Mouse (Mus musculus): ENCODE data around the gene Ninj1. TPM values are rescaled to one million over a fixed set of nuclear protein-coding genes. Genes with fewer than 3 reads are reported as not detected.
A peak's percentile ranks its signal among the peaks of the same experiment; 100 is the strongest.

Ninj1 gene
- total RNA-seq, 2 experiments from 2014 or later: 24.4 to 26.4 TPM

- DNase-seq (ENCODE audit: low spot score in 2 of 2): peak; percentile 88 to 90
Observed at GRCm38 (mm10) chr13:49169448-49170207, 17.7 kb upstream of the Ninj1 start.

DNA sequence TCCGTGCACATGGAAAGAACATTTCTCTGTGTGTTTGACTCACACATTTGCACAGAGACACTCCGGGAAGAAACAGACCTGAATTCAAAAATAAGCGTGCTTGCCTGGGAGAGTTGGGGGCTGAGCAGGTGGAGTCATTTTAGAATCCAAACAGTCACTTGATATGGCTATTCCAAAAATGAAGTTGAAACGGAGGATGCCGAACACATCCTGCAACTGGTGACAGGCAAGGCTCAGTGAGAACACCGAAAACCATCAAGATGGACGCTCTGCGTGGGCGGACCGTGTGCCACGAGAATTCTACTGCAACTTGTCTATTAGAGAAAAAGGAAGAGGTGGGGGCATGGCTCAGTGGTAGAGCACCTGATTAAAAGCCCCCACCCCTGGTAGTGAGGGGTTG is 16.7 kb upstream of the Ninj1 start:
- DNase-seq (ENCODE audit: low spot score in 2 of 2): no peak

DNA sequence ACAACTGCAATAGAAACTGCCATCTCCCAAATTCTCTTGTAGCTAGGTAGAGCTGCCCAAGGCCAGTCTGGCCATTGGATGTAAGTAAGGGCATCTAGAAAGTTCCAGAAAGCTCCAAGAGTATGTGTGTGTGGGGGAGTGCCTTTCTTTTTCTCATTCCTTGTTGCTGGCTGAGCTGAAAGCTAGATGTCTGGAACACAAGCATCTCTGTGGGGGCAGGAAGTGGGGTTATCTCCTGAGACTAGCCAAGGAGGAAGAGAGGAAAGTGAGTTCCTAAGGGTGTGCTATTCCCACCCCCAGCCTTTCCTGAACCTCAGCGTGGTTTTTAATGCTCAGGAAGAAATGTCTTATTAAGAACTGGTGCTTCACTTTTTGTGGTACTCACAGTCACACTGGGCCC is 15.6 kb upstream of the Ninj1 start:
- DNase-seq (ENCODE audit: low spot score in 2 of 2): no peak

GRCm38 (mm10) chr13:49172335-49172734 is 14.9 kb upstream of the Ninj1 start:
- DNase-seq (ENCODE audit: low spot score in 2 of 2): peak; percentile 56 to 75

DNA sequence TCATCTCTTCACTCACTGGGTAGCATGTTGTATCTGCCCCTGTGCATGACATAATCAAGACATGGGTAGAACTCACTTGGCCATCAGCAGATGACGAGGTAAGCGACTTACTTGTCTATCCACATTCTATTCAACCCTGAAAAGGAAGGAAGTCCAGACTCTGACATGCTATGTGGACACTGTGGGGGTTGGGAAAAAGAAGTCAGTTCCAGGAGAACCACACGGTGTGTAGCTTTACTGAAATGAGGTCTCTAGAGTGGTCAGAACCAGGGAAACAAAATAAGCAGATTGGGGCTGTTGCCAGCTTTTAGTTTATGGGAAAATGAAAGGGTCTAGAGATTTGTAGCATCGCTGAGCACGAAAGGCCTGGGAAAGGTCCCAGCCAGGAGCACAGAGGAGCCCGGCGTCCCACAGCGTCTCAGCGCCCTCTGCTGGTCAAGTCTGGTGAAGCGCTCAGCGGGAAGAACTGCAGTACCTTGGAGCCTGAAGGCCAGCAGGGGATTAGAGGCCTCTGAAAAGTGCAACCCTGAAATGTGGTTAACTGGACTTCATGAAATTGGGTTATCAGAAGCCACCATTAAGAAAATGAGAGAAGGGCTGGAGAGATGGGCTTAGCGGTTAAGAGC is 14.2 kb upstream of the Ninj1 start:
- peak; percentile 87 to 90 for DNase-seq (ENCODE audit: low spot score in 2 of 2)

- no peak for DNase-seq (ENCODE audit: low spot score in 2 of 2)
Observed at GRCm38 (mm10) chr13:49175509-49175908, 11.8 kb upstream of the Ninj1 start.

DNA sequence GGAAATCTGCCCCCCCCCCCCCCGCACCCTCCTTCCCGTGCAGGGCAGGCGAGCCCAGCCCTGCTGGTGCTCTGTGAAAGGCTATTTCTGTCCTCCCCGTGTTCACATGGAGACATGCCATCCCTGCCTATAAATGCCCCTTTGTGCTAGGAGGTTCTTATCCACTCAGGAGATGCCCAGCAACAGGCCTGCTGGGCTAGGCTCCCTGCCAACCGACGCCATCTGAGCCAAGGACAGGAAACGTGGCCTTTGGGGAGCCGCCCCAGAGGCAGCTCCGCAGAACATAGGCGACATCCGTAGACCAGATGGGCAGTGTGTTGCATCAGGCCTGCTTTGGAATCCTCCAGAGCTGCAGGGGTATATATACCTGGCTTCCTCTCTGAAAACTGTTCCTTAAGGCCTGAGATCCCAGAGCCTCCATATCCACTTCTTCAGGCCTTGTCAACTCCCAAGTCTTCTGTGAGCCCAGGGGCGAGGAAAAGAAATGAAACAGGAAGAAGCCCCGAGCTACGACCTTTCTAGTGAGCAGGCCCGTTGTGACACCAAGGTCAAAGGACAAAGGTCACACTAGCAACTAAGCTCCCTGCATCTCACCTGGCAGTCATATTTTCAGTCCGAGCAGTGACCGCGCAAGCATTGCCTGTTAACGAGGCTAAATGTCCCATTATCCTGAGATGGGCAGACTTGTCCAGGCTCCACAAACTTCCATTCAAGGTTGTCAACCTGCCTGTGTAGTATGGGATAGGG is 8.3 kb upstream of the Ninj1 start:
- peak; percentile 61 to 83 for DNase-seq (ENCODE audit: low spot score in 2 of 2)

DNA sequence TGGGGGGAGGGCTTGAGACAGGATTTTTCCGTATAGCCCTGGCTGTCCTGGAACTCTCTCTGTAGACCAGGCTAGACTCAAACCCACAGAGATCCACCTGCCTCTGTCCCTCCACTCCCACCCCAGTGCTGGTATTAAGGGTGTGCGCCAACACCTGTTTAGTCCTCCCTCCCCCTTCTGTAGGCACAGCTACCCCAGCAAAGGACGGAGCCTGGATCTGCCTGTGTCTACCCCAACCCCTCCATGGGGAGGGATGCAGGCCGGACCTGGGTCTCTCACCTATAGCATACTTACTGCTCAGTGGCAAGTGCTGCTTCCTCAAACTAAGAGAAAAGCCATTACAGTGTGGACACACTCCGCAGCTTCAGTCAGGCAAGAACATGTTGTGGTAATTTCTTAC is 7.0 kb upstream of the Ninj1 start:
- no peak for DNase-seq (ENCODE audit: low spot score in 2 of 2)

DNA sequence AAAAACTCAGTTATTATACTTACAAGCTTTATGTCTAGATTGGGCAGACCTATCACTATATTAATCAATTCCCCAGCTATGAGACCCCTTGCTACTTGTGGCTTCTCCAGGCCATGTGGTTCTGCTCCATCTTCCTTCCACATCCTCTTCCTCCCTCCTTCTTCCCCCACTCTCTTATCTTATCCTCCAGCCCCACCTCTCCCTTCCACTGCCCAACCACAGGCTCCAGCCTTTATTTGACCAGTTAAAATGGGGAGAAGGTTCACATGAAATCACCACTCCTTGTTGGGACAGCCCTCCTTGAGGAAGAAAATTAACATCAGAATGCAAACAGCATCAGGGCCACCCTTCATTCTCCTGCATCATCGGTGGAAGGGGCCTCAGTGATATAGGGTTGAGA is 6.6 kb upstream of the Ninj1 start:
- DNase-seq (ENCODE audit: low spot score in 2 of 2): no peak

DNA sequence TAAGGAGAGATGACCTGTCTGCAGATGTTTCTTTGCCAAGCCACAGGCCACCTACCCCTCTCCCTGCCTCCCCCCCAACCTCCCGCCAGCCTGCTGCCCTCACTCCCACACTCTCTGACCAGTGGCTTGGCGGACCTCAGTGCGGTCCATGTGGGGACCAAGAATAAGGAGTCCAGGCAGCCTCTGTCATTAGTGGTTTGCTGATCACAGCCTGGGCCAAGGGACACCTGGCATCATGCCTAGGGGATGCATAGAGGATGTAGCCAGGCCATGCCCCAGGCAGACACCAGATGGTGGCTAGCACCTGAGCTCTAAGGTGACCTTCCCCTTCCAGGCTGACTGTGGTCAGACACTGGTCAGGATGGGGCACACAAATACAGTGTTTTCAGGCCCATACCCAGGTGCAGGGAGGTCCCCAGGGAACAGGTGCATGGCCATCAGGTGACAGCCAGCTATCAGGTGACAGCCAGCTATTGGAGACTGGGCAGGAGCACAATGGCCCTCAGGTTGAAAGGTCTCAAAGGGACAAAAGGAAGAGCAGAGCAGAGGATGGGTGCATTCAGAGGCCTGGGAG is 5.8 kb upstream of the Ninj1 start:
- no peak for DNase-seq (ENCODE audit: low spot score in 2 of 2)

GRCm38 (mm10) chr13:49183161-49183560 is 4.1 kb upstream of the Ninj1 start:
- no peak for DNase-seq (ENCODE audit: low spot score in 2 of 2)

DNA sequence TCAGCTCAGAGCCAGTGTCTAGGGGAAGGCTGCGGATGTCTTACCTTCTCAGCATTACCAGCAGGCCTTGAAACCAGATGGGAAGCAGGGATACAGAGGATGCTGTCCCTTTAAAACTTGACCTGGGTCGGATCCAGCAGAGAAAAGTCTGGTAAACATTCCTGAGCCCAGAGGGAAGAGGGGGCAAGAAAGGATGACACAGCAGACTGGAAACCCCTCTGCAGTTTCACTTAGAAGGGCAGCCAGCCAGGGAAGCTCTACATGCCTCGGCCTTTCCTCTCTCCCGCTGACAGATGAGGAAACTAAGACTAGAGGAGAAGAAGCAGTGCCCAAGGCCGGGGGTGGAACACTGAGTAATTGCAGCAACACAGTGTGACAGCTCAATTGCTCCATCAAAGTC is 3.6 kb upstream of the Ninj1 start:
- no peak for DNase-seq (ENCODE audit: low spot score in 2 of 2)

DNA sequence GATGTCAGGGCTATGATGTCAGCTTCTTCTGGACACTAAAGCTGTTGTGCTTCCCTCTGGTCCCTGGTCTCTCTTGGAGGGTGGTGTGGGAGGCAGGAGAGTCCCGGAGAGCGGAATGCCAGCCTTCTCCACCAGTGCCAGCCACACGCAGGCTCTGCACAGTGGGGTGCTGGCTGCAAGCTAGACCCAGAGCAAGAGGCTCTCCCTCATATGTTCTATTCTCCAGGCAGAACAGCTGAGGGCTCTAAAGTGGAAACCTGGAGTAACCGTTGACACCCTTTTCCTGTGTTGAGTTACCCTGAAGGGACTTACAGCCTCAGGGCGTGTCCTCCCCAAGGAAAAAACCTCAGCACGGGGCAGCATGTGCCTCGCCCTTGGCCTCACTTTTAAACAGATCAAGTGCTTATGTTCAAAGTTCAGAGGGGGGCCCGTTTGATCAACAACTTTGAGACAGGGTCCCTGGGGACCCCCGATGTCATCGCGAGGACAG is 442 bp upstream of the Ninj1 start:
- no peak for DNase-seq (ENCODE audit: low spot score in 2 of 2)

- no peak for DNase-seq (ENCODE audit: low spot score in 2 of 2)
Observed at GRCm38 (mm10) chr13:49188219-49188965, 1.1 kb downstream of the Ninj1 start.

DNA sequence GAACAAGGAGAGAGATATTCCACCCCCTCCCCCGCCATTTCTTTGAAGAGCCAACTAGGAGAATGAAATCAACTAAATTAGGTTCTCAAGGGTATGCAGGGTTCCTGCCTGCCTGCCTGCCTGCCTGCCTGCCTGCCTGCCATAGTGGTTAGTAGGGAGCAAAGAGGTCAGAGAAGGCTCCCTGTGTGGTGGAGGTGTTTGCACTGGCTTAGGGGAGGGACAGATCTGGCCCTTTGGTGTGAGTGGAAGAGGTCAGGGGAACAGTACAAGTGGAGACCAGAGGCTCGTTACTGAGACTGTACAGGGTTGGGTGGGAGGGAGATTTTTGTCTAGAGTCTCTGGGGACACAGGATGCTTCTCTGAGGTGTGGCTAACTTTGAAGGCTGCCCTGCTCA is 1.7 kb downstream of the Ninj1 start:
- no peak for DNase-seq (ENCODE audit: low spot score in 2 of 2)

- no peak for DNase-seq (ENCODE audit: low spot score in 2 of 2)
Observed at GRCm38 (mm10) chr13:49189970-49190870, 2.9 kb downstream of the Ninj1 start.

DNA sequence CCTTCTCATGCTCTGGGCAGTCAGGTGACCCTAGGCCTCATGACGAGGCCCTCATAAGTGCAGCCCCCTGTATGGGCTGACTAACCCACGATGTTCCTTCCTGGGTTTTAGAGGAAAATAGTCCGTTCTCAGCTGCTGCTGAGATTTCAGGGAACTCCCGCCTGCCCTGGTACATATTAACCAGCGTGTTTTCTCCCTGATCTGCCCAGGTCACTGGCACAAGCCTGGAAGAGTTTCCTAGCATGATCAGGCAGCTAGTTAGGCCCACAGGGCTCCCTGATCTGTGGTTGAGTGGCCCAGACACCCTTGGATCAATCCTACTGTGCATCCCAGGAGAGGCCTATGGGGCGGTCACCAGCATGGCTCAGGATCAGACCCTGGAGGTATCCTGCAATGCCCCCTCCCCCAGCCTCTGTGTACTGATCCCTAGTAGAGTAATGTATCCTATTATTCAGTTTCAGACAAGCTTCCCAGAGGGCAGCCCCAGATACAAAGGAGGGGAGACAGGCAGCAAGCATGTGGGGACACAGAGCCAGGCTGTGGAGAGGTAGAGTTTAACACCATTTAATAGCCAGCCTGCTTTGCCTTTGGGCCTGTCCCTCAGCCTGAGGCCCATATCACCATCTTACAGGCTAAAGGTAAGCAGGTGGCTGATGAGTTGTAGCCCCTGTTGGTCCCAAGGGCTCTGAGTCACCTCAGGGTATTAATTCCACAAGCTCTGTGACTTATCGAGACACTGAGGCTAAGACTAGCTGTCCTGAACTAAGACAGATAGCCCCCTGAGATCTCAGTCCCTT is 3.8 kb downstream of the Ninj1 start:
- no peak for DNase-seq (ENCODE audit: low spot score in 2 of 2)

DNA sequence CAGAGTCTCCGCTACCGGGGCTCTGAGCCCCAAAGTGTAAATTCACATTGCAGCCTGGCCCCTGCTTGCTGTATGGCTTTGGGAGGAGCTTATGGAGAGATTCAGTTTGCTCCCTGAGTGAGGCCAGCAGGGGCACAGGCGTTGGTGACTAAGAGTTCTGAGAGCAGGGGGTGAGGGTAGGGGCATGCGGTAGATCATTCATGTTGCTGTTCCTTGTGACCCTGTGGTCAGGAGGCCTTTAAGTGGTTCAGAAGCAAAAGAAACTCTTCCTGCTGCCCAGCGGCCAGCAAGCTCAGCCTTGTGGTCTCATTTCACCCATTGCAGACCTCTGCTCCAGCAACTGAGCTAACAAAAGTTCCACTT is 4.4 kb downstream of the Ninj1 start:
- no peak for DNase-seq (ENCODE audit: low spot score in 2 of 2)

DNA sequence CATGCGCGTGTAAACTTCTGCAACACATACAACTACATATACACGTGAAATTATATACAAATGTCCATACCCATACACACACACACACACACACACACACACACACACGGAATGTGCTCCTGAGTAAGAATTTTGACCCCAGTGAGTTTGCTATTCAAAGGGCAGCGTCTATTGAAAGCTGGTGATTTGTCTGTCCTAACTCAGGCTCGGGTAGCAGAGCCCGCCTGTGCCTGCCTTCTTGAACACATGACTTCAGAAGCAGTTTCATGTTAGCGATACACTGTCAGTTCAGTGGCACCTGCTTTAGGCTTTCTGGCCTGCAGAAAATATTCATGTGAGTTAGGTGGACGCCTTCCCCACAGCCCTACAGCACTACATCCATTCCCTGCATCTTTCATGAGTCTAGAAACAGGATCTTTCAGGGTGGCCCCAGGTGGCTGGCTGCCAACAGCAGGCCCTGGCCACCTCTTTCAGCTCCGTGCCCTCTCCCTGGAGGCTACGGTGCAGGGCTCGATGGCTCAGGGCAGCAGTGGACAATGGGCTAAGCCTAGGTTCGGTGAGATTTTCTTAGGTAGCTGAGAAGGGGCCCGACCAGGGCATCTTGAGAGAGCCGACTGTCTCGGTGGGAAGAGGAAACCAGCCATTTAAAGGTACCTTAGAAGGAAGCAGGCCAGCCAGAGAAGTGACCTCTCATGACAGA is 5.0 kb downstream of the Ninj1 start:
- DNase-seq (ENCODE audit: low spot score in 2 of 2): no peak

All from layer of hippocampus, postnatal 14 days (tissue).